Mouse (Mus musculus) layer of hippocampus, adult 8-10 months (tissue): Measurements from ENCODE around the gene Abcc8. TPM values are rescaled to one million over a fixed set of nuclear protein-coding genes. Genes with fewer than 3 reads are reported as not detected.

Experiments
- DNase-seq, 2 experiments: peaks; one replicate each; pipeline ENCODE4 v3.0.0; 2022; ENCODE audit warnings: low spot score in 2 of 2
- total RNA-seq, 4 experiments: library from RNA; stranded (reverse); gene quantifications; 2 replicates each; pipeline ENCODE4 v1.2.4; 2022

The Abcc8 gene
- total RNA-seq, 4 experiments from 2014 or later, result 39.0 to 52.6 (median 45.1) TPM

GRCm38 (mm10) chr7:46154498-46155488 is 25.0 kb downstream of the Abcc8 start:
- DNase-seq, result no peak

GRCm38 (mm10) chr7:46152819-46153351 is 26.9 kb downstream of the Abcc8 start:
- no peak for DNase-seq

GRCm38 (mm10) chr7:46147417-46147816 is 32.4 kb downstream of the Abcc8 start:
- DNase-seq, result no peak

- DNase-seq, result no peak
Observed at GRCm38 (mm10) chr7:46146675-46147308, 33.0 kb downstream of the Abcc8 start.

- no peak for DNase-seq
Observed at GRCm38 (mm10) chr7:46144061-46144460, 35.8 kb downstream of the Abcc8 start.

GRCm38 (mm10) chr7:46138329-46138930 is 41.4 kb downstream of the Abcc8 start:
- no peak for DNase-seq

GRCm38 (mm10) chr7:46133858-46134257 is 46.0 kb downstream of the Abcc8 start:
- DNase-seq, result no peak

- DNase-seq, result no peak
Observed at GRCm38 (mm10) chr7:46132229-46132628, 47.6 kb downstream of the Abcc8 start.

GRCm38 (mm10) chr7:46131806-46132205 is 48.0 kb downstream of the Abcc8 start:
- peak; percentile 49 to 65 for DNase-seq

- DNase-seq, result peak in 1 of 2 experiments; percentile 38
Observed at GRCm38 (mm10) chr7:46131266-46131665, 48.6 kb downstream of the Abcc8 start.

GRCm38 (mm10) chr7:46130723-46131122 is 49.1 kb downstream of the Abcc8 start:
- DNase-seq, result no peak

- no peak for DNase-seq
Observed at GRCm38 (mm10) chr7:46129463-46130179, 50.2 kb downstream of the Abcc8 start.

GRCm38 (mm10) chr7:46128196-46128595 is 51.6 kb downstream of the Abcc8 start:
- no peak for DNase-seq

GRCm38 (mm10) chr7:46125340-46125739 is 54.5 kb downstream of the Abcc8 start:
- DNase-seq, result no peak

GRCm38 (mm10) chr7:46124460-46124859 is 55.4 kb downstream of the Abcc8 start:
- DNase-seq, result no peak

GRCm38 (mm10) chr7:46122964-46123363 is 56.9 kb downstream of the Abcc8 start:
- no peak for DNase-seq

- DNase-seq, result no peak
Observed at GRCm38 (mm10) chr7:46117035-46117434, 62.8 kb downstream of the Abcc8 start.

- DNase-seq, result no peak
Observed at GRCm38 (mm10) chr7:46116118-46116581, 63.7 kb downstream of the Abcc8 start.

- DNase-seq, result no peak
Observed at GRCm38 (mm10) chr7:46113435-46113834, 66.4 kb downstream of the Abcc8 start.

- no peak for DNase-seq
Observed at GRCm38 (mm10) chr7:46111938-46112337, 67.9 kb downstream of the Abcc8 start.
